Mouse (Mus musculus) cerebellum, adult 2 months (tissue): ENCODE results near the gene Gm21876. TPM values are rescaled to one million over a fixed set of nuclear protein-coding genes. Genes with fewer than 3 reads are reported as not detected.
"Not testable (repeated sequence)": the region's sequence is repeated elsewhere in the genome, so short reads cannot be mapped to it uniquely, and the experiment has no call there.

Experiments
- DNase-seq, 2 experiments: peaks; one replicate each; pipeline ENCODE4 v3.0.0; 2021
- H3K27ac ChIP-seq: fragments of 200-500 bp; 2 replicates; pipeline ENCODE4 v1.5.1; 2012; ENCODE audit warnings: low read length, control low read depth, inconsistent platforms; ENCODE audit not compliant: insufficient read depth
- H3K27me3 ChIP-seq: fragments of 200-500 bp; 2 replicates; pipeline ENCODE4 v1.6.1; 2012; ENCODE audit warnings: inconsistent platforms, mild to moderate bottlenecking, low read length, moderate library complexity; ENCODE audit not compliant: control insufficient read depth, insufficient read depth
- H3K4me1 ChIP-seq: fragments of 200-500 bp; 2 replicates; pipeline ENCODE4 v1.6.1; 2011; ENCODE audit warnings: low read length; ENCODE audit not compliant: control insufficient read depth, insufficient read depth
- H3K4me3 ChIP-seq: fragments of 200-500 bp; replicated peaks from 2 replicates; pipeline ENCODE3; 2011; ENCODE audit warnings: mild to moderate bottlenecking, low read depth, low read length, control low read depth; ENCODE audit not compliant: insufficient read depth
- CTCF ChIP-seq: fragments of 200-500 bp; IDR thresholded peaks from 2 replicates; pipeline ENCODE4 v1.5.1; 2011; ENCODE audit warnings: low read depth, mild to moderate bottlenecking, control low read depth, low read length, moderate library complexity, borderline replicate concordance; ENCODE audit not compliant: insufficient read depth
- POLR2A ChIP-seq: fragments of 200-500 bp; IDR thresholded peaks from 2 replicates; pipeline ENCODE4 v1.6.1; 2011; ENCODE audit warnings: low read length, control low read depth, borderline replicate concordance; ENCODE audit not compliant: insufficient read depth
- WGBS: fragments of 180-500 bp; shearing (Covaris S2); methylation state at CpG from one replicate; pipeline ENCODE4 v1.1.7; 2018; 5-methylcytosine and 5-hydroxymethylcytosine counted together
- polyA plus RNA-seq: library from polyadenylated mRNA; depleted of rRNA; stranded (reverse); fragments of >200 nt; gene quantifications from 2 replicates; pipeline ENCODE4 v1.2.3, GENCODE M21; 2012; rRNA removed

Gm21876 gene
- not detected in 2 replicates for polyA plus RNA-seq

DNA sequence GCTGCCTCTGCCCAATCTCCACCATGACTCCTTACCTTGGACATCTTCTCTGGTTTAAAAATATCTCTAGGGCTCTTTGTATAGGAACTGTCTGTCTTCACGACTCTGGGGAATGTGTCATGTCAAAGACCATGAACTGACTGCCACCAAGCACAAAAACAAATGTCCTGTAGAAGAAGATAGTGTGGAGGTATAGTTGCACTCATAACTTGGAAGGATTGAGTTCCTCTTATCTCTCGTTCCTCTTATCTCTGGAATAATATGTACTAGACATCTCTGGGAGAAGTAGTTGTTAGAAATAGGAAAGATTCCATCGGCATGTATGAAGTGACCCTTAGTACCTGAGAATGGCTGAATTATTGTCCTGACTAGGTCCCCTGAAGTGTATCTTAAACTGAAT lies at the start of gene Gm21876:
TSS of gene Gm21876 (minus strand) at position 101 of the 400 bp plus-strand sequence.
- no peak for DNase-seq
- Histone ChIP-seq H3K27ac (no peak within 1 kb of the TSS), H3K4me1 (no peaks in the 10 kb centered on the region), H3K4me3 (no peak within 1 kb of the TSS), H3K27me3 (no peaks in the 10 kb centered on the region)
- TF ChIP-seq CTCF = no peak
- TF ChIP-seq POLR2A = no peak
- WGBS = 73% methylated on average over 3 of the region's 3 CpGs

DNA sequence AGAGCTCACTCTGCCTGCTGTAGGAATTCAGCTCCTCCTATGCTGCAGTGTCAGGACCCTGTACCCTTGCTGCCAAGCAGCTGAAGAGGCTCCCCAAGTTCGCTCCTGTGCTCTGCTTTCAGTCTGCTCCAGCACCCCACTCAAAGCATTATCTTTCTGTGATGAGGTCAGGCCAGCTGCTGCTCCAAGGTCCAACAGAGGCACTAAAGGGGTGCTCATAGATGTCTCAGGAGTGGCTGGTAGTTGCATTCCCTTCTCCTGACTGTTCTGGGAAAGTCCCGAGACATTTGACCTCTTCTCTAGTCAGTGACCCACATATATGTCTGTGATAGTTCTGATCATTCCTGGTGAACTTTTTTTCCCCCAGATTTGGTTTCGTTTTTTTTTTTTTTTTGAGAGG lies 45.0 kb upstream of the Gm21876 start:
- TF ChIP-seq POLR2A (no peak), CTCF (no peak)
- H3K27me3 ChIP-seq = no peaks in the 10 kb centered on the region
- 56% methylated on average over 3 of the region's 3 CpGs for WGBS
- H3K4me1 ChIP-seq = no peaks in the 10 kb centered on the region
- no peak overlapping the region for H3K4me3 ChIP-seq
- H3K27ac ChIP-seq = no peak overlapping the region
- DNase-seq = no peak

- not testable (repeated sequence) for H3K27ac ChIP-seq, H3K4me3 ChIP-seq, DNase-seq, H3K4me1 ChIP-seq, H3K27me3 ChIP-seq
- 95% methylated on average over 25 of the region's 25 CpGs for WGBS
Measured at GRCm38 (mm10) chrX:21146675-21147074, 28.8 kb downstream of the Gm21876 start.

Other genes with a start within 250 kb of the Gm21876 start
- 31.1 and 32.5 TPM in 2 replicates for gene Cfp, start 244.1 kb downstream of the Gm21876 start, polyA plus RNA-seq
- gene Elk1, start 225.0 kb downstream of the Gm21876 start, polyA plus RNA-seq = 35.5 and 42.0 TPM in 2 replicates
- gene Uxt, start 213.6 kb downstream of the Gm21876 start, polyA plus RNA-seq = 14.9 and 16.7 TPM in 2 replicates
- gene Zfp182, start 113.3 kb downstream of the Gm21876 start, polyA plus RNA-seq = 9.3 and 9.6 TPM in 2 replicates
- gene Spaca5, start 107.2 kb downstream of the Gm21876 start, polyA plus RNA-seq = not detected in 2 replicates
- 2.3 and 3.0 TPM in 2 replicates for gene Zfp300, start 86.1 kb downstream of the Gm21876 start, polyA plus RNA-seq
- not detected in 2 replicates for gene Ssxa1, start 59.8 kb downstream of the Gm21876 start, polyA plus RNA-seq